Mouse (Mus musculus) thymus, adult 2 months (tissue): ENCODE results near the gene Qars.

Experiments used
- CTCF ChIP-seq: fragments of 200-500 bp; IDR thresholded peaks from 2 replicates; pipeline ENCODE4 v1.5.1; 2012; ENCODE audit warnings: mild to moderate bottlenecking, control low read depth, low read length, moderate library complexity, borderline replicate concordance; ENCODE audit not compliant: control insufficient read depth, poor library complexity, insufficient read depth; ENCODE audit errors: extremely low read depth
- POLR2A ChIP-seq: fragments of 200-500 bp; IDR thresholded peaks from 2 replicates; pipeline ENCODE4 v1.6.1; 2012; ENCODE audit warnings: mild to moderate bottlenecking, low read length, control low read depth, moderate library complexity; ENCODE audit not compliant: control insufficient read depth, poor library complexity, insufficient read depth; ENCODE audit errors: extremely low read depth

GRCm38 (mm10) chr9:108489215-108489614 lies 18.3 kb upstream of the Qars start:
- TF ChIP-seq CTCF (no peak), POLR2A (no peak)
